Mouse (Mus musculus) brain, embryonic 14.5 days (tissue): Measurements from ENCODE around the gene F11r.

ENCODE experiments used
- CTCF ChIP-seq: fragments of 200-500 bp; IDR thresholded peaks from 2 replicates; pipeline ENCODE4 v1.5.1; 2012; ENCODE audit warnings: inconsistent platforms, mild to moderate bottlenecking, moderate library complexity, borderline replicate concordance; ENCODE audit not compliant: insufficient read depth, insufficient read length; ENCODE audit errors: extremely low read depth
- POLR2A ChIP-seq: fragments of 200-500 bp; IDR thresholded peaks from 2 replicates; pipeline ENCODE4 v1.6.1; 2012; ENCODE audit warnings: mild to moderate bottlenecking, inconsistent platforms, borderline replicate concordance; ENCODE audit not compliant: poor library complexity, insufficient read depth, insufficient read length, severe bottlenecking; ENCODE audit errors: extremely low read depth

DNA sequence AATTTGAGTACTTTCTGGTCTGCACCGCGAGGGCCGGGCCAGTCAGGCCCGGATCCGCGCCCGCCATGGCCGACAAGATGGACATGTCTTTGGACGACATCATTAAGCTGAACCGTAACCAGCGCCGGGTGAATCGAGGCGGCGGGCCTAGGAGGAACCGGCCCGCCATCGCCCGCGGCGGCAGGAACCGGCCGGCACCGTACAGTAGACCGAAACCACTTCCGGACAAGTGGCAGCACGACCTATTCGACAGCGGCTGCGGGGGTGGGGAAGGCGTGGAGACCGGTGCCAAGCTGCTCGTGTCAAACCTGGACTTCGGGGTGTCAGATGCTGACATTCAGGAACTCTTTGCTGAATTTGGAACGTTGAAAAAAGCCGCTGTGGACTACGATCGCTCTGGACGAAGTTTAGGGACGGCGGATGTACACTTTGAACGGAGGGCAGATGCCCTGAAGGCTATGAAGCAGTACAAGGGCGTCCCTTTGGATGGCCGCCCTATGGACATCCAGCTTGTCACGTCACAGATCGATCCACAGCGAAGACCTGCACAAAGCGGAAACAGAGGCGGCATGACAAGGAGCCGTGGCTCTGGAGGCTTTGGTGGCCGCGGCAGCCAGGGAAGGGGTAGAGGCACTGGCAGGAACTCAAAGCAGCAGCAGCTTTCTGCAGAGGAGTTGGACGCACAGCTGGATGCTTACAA is 66.4 kb downstream of the F11r start:
- peak; percentile 20; the same call in 1 of the 2 replicates for TF ChIP-seq POLR2A
- TF ChIP-seq CTCF, result no peak
